Mouse (Mus musculus): Measurements from ENCODE around the gene Timp2. TPM values are rescaled to one million over a fixed set of nuclear protein-coding genes. Genes with fewer than 3 reads are reported as not detected.

The Timp2 gene
- polyA plus RNA-seq, 1 experiment: 8.4 TPM

DNA sequence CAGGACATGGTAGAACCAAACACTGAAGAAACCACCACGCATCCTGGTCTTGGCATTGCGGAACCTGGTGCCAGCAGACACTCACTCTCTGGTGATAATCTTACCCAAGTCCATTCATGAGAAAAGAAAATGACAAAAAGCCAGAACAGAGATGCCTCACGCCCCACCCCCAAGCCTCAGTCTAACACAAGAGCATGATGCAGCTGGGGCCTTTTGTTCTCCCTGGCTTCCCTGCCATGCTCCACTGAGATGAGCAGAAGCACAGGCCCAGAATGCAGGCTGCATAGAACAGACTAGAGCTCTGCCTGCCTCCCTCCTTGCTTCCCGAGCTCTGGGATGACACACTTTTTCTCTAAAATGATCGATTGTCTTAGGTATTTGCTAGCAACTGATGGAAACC, 92.4 kb downstream of the Timp2 start:
- Histone ChIP-seq H3K4me1 (peaks cover 26% of the 10 kb centered on the region), H3K4me3 (replicated peaks) (no peak overlapping the region), H3K9me3 (no peaks in the 10 kb centered on the region), H3K36me3 (replicated peaks; ENCODE audit: low read length) (peaks cover 100% of the 10 kb centered on the region), H3K27me3 (replicated peaks) (no peaks in the 10 kb centered on the region)
- TF ChIP-seq FLI1 (IDR thresholded peaks at IDR 0.05; ENCODE audit: low read length): no peak
- no peak for TF ChIP-seq GATA1 (IDR thresholded peaks at IDR 0.05; ENCODE audit: borderline replicate concordance, low read length)

- H3K4me1 ChIP-seq: peaks cover 12% of the 10 kb centered on the region
- H3K27me3 ChIP-seq (replicated peaks): no peaks in the 10 kb centered on the region
- no peaks in the 10 kb centered on the region for H3K9me3 ChIP-seq
- no peak overlapping the region for H3K4me3 ChIP-seq (replicated peaks)
- TF ChIP-seq GATA1 (IDR thresholded peaks at IDR 0.05; ENCODE audit: borderline replicate concordance, low read length) (no peak), FLI1 (IDR thresholded peaks at IDR 0.05; ENCODE audit: low read length) (no peak)
- H3K36me3 ChIP-seq (replicated peaks; ENCODE audit: low read length): peaks cover 92% of the 10 kb centered on the region
Observed at GRCm38 (mm10) chr11:118260081-118260480, 95.5 kb downstream of the Timp2 start.

GRCm38 (mm10) chr11:118259580-118259979, 96.0 kb downstream of the Timp2 start:
- Histone ChIP-seq H3K4me1 (peaks cover 12% of the 10 kb centered on the region), H3K4me3 (replicated peaks) (no peak overlapping the region), H3K36me3 (replicated peaks; ENCODE audit: low read length) (peaks cover 91% of the 10 kb centered on the region), H3K9me3 (no peaks in the 10 kb centered on the region), H3K27me3 (replicated peaks) (no peaks in the 10 kb centered on the region)
- TF ChIP-seq GATA1 (IDR thresholded peaks at IDR 0.05; ENCODE audit: borderline replicate concordance, low read length): no peak

DNA sequence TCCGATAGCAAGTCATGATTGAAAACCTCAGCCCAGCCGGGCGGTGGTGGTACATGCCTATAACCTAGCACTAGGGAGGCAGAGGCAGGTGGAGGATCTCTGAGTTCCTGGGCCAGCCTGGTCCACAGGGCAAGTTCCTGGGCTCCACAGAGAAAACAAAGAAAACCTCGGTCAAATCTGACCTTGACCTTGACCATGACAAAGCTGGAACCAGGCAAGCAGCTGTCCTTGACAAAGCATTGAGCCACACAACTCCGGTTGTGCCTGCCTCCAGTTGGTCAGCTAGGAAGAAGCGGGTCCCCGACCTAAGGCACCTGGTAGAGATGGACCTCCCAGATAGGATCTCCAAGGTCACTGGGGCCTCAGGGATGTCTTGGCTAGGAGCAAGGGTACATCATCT, 99.2 kb downstream of the Timp2 start:
- Histone ChIP-seq H3K4me3 (replicated peaks) (no peak overlapping the region), H3K4me1 (peaks cover 23% of the 10 kb centered on the region), H3K36me3 (replicated peaks; ENCODE audit: low read length) (peaks cover 68% of the 10 kb centered on the region), H3K27me3 (replicated peaks) (no peaks in the 10 kb centered on the region), H3K9me3 (no peaks in the 10 kb centered on the region)
- TF ChIP-seq FLI1 (IDR thresholded peaks at IDR 0.05; ENCODE audit: low read length) (no peak), GATA1 (IDR thresholded peaks at IDR 0.05; ENCODE audit: borderline replicate concordance, low read length) (no peak)

DNA sequence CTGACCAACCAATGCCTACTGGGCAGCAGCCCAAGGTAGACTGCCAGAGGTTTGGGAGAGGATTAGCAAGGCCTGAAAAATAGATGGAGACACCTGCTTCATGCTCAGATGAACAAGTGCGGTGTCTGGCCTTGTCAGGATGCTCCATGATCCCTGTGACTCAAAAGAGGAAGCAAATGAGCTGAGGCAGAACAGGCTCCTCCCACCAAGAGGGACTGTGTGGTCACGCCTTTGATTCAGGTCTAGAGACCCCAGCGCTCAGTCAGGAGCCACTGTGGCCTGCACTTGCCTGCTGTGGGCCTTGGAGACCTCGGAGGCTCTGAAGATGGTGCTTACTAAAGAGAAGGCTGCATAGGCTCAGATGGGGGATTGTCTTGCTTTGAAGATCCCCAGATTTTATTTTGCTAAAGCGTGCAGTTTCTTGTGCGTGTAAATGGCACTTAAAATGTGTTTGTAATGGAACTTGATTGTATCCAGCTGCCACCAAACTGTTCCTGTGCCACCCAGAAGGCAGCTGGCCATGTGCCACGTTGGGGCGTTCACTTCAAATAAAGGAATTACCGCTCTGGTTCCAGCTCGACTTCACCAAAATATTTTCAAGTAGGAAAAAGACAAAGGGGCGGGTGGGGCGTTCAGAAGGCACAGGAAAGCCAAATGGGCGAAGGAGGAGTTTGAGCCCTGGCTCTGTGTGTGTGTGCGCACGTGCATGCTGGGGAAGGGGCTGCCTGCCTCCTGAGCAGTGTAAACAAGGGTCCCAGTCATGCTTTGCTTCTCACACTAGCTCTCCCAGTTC, 101.2 kb downstream of the Timp2 start:
- H3K36me3 ChIP-seq (replicated peaks; ENCODE audit: low read length): peaks cover 48% of the 10 kb centered on the region
- peaks cover 16% of the 10 kb centered on the region for H3K4me1 ChIP-seq
- TF ChIP-seq GATA1 (IDR thresholded peaks at IDR 0.05; ENCODE audit: borderline replicate concordance, low read length): no peak
- TF ChIP-seq FLI1 (IDR thresholded peaks at IDR 0.05; ENCODE audit: low read length): no peak
- no peaks in the 10 kb centered on the region for H3K9me3 ChIP-seq
- no peak overlapping the region for H3K4me3 ChIP-seq (replicated peaks)
- no peaks in the 10 kb centered on the region for H3K27me3 ChIP-seq (replicated peaks)

DNA sequence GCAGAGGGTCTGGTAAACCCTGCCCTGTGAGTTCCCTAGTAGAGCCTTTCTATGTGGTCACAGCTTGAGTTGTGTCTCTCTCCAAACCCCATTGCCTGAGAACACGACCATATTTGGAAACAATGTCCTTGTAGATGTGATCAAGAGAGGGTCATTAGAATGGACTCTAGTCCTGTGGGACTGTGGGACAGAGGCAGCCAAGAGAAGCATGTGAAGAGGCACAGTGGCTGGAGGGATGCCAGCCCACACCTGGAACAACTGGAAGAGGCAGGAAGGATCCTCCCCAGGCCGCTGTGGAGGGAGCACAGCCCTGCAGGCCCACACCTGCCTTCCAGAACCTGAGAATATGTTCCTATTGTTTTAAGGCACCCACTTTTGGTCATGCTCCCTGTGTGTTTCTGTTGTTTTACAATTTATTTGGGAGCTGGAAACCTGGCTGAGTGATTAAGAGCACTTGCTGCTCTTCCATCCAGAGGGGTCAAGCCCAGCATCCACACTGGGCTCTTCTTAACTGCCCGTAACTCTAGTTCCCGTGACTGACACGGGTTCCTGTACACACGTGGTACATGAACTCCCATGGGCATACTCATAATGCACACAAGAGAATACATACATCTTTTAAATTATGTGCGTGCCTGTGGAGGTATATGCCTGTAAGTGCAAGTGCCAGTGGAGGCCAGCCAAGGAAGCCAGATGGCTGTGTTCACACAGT, 101.9 kb downstream of the Timp2 start:
- no peak for TF ChIP-seq FLI1 (IDR thresholded peaks at IDR 0.05; ENCODE audit: low read length)
- no peak for TF ChIP-seq GATA1 (IDR thresholded peaks at IDR 0.05; ENCODE audit: borderline replicate concordance, low read length)
- H3K27me3 ChIP-seq (replicated peaks): no peaks in the 10 kb centered on the region
- H3K4me3 ChIP-seq (replicated peaks): no peak overlapping the region
- H3K9me3 ChIP-seq: no peaks in the 10 kb centered on the region
- peaks cover 40% of the 10 kb centered on the region for H3K36me3 ChIP-seq (replicated peaks; ENCODE audit: low read length)
- H3K4me1 ChIP-seq: peaks cover 22% of the 10 kb centered on the region

Other genes starting within 250 kb of the Timp2 start
- 0.06 and 0.11 TPM in 2 replicates for gene Dnah17, start 225.1 kb downstream of the Timp2 start, polyA plus RNA-seq (2012; ENCODE audit: insufficient read depth, low replicate concordance)
- gene Cyth1, start 107.1 kb downstream of the Timp2 start, polyA plus RNA-seq (2012; ENCODE audit: insufficient read depth, low replicate concordance): 4.4 and 9.3 TPM in 2 replicates
- gene Usp36, start 65.5 kb downstream of the Timp2 start, polyA plus RNA-seq (2012; ENCODE audit: insufficient read depth, low replicate concordance): 14.8 and 17.4 TPM in 2 replicates
- gene Cep295nl, start 13.2 kb downstream of the Timp2 start, polyA plus RNA-seq (2012; ENCODE audit: insufficient read depth, low replicate concordance): not detected in 2 replicates
- 84.6 and 224 TPM in 2 replicates for gene Lgals3bp, start 46.4 kb upstream of the Timp2 start, polyA plus RNA-seq (2012; ENCODE audit: insufficient read depth, low replicate concordance)
- 41.8 and 139 TPM in 2 replicates for gene Cant1, start 63.3 kb upstream of the Timp2 start, polyA plus RNA-seq (2012; ENCODE audit: insufficient read depth, low replicate concordance)
- gene C1qtnf1, start 72.5 kb upstream of the Timp2 start, polyA plus RNA-seq (2012; ENCODE audit: insufficient read depth, low replicate concordance): not detected in 2 replicates
- gene Engase, start 121.1 kb upstream of the Timp2 start, polyA plus RNA-seq (2012; ENCODE audit: insufficient read depth, low replicate concordance): 72.2 and 151 TPM in 2 replicates